Mouse (Mus musculus): ENCODE measurements at regions not wholly inside any gene's neighbourhood (a gene's known extent, or its start where the extent isn't known, plus 50 kb on each side); places are given as distances from the start of the nearest gene placed in this dataset.

DNA sequence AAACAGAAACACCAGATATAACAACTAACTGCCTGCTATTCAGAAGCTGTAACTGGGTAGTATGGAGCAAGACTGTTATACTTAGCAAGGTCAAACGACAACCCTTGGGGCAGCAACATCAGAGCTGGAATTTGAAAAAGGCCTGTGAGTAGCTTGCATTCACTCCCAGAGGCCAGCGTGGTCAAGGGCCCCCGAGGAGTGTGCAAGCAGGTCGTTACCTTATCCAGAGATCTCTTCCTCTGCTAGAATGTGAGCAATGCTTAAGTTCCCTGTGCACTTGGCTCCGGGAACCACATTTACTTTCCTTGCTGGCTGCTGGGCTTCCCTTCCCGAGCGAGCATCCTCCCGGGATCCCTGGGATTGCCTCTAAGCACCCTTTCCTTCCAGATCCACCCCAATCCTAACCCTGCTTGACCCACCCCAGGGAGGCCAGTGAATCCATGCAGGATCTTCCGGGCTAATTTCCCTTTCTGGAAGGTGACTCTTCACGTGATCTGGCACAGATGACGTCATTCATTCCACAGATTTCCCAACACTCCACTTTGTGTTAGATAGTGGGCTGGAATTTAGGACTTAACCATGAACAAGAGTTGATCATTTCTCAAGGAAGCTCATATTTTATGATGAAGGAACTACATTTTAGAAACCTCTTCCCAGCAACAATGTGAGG lies 112.3 kb upstream of the Tsc22d1 start:
- Histone ChIP-seq H3K9ac (replicated peaks; ENCODE audit: low read length) (no peak overlapping the region), H3K9me3 (ENCODE audit: control insufficient read depth, low read length) (no peaks in the 10 kb centered on the region), H3K36me3 (ENCODE audit: control insufficient read depth, insufficient read depth, low read length) (no peaks in the 10 kb centered on the region), H3K4me3 (replicated peaks; ENCODE audit: low read depth, low read length) (no peak overlapping the region), H3K27me3 (ENCODE audit: control insufficient read depth, insufficient read depth, low read length) (no peaks in the 10 kb centered on the region), H3K27ac (replicated peaks; ENCODE audit: low read depth, low read length) (no peak overlapping the region), H3K4me2 (ENCODE audit: low read length) (no peak overlapping the region), H3K4me1 (ENCODE audit: control insufficient read depth, insufficient read depth, low read length) (no peaks in the 10 kb centered on the region)
- ATAC-seq (ENCODE audit: low FRiP score, low TSS enrichment) (no peak), DNase-seq (no peak)
- WGBS, result 84% methylated on average over 11 of the region's 11 CpGs

DNA sequence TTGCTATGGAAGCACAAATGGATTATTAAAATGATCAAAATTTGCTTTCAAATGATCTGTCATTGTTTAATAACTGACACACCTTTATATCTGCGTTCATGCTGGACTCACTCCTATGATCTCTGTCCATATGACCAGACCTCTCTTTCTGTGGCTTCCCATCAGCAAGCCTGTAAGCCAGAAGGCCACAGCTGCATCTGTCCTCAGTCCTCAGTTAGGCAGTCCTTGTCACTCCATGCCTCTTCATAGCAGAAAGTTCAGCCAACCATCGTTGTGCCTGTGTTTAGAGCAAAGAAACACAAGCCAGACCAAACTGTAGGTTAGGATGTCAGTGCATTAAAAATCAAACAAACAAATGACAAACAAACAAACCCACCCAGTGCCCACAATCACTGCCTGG lies 107.2 kb upstream of the Tsc22d1 start:
- Histone ChIP-seq H3K4me1 (ENCODE audit: control insufficient read depth, insufficient read depth, low read length) (peaks cover 8% of the 10 kb centered on the region; the same call in 1 of the 2 replicates), H3K9ac (replicated peaks; ENCODE audit: low read length) (no peak overlapping the region), H3K27me3 (ENCODE audit: control insufficient read depth, insufficient read depth, low read length) (no peaks in the 10 kb centered on the region), H3K4me2 (ENCODE audit: low read length) (no peak overlapping the region), H3K27ac (replicated peaks; ENCODE audit: low read depth, low read length) (no peak overlapping the region), H3K36me3 (ENCODE audit: control insufficient read depth, insufficient read depth, low read length) (no peaks in the 10 kb centered on the region), H3K9me3 (ENCODE audit: control insufficient read depth, low read length) (no peaks in the 10 kb centered on the region), H3K4me3 (replicated peaks; ENCODE audit: low read depth, low read length) (no peak overlapping the region)
- DNase-seq, result no peak
- WGBS, result 65% methylated on average over 2 of the region's 2 CpGs
- no peak for ATAC-seq (ENCODE audit: low FRiP score, low TSS enrichment)

DNA sequence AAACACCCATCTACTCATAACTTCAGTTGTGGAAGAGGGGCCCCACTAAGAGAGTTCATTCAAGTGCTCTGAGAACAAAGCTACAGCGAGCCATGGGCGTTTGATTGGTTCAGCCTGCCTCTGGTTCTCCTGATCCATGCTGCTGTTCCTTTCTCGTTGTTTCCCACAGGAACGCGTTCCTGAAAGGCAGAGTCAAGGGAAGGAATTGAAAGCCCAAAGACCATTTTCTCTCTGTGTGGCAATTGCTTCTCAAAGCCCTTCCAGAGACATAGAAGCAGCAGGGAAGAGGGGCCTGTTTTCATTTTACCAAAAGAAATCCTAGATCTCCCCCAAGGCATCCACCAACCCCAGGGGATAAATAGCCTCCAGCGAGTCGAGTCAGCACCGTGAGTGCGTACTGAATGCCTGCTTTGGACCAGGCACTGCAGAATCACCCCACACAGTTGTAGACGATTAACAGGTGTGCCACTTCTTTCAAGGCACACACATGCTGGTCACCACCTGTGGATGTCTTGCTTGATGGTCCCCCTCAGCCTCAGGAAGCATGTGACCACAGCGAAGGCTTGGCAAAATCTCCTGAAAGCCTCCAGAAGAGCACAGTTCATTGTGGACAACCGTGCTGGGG lies 106.5 kb upstream of the Tsc22d1 start:
- WGBS, result 20% methylated on average over 12 of the region's 12 CpGs
- Histone ChIP-seq H3K27me3 (ENCODE audit: control insufficient read depth, insufficient read depth, low read length) (no peaks in the 10 kb centered on the region), H3K4me1 (ENCODE audit: control insufficient read depth, insufficient read depth, low read length) (peaks cover 10% of the 10 kb centered on the region; the same call in 1 of the 2 replicates), H3K4me2 (ENCODE audit: low read length) (peak overlapping the region; percentile 38), H3K36me3 (ENCODE audit: control insufficient read depth, insufficient read depth, low read length) (no peaks in the 10 kb centered on the region), H3K27ac (replicated peaks; ENCODE audit: low read depth, low read length) (peak overlapping the region; percentile 63), H3K4me3 (replicated peaks; ENCODE audit: low read depth, low read length) (peak overlapping the region; percentile 13; the same call in 1 of the 2 replicates), H3K9me3 (ENCODE audit: control insufficient read depth, low read length) (no peaks in the 10 kb centered on the region), H3K9ac (replicated peaks; ENCODE audit: low read length) (peak overlapping the region; percentile 27; the same call in 1 of the 2 replicates)
- peak; percentile 65 for DNase-seq
- no peak for ATAC-seq (ENCODE audit: low FRiP score, low TSS enrichment)

DNA sequence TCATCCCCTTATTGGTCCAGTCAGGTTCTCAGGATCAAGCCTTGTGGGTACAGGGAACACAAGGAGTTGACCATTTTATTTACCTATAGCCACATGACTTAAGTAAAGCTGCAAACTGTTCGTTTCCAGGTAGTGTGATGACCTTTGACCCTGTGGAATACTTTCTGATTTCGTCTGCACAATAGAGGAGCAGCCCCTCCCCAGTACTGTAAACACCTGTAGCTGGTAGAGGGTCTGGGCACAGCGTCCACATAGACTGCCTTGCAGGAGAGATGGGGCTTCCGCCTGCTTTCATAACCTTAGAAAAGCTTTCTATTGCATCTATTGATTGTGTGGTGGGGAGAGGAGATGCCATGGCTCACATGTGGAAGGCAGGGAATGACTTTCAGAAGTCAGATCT lies 105.2 kb upstream of the Tsc22d1 start:
- no peak overlapping the region for H3K9ac ChIP-seq (replicated peaks; ENCODE audit: low read length)
- 78% methylated on average over 4 of the region's 4 CpGs for WGBS
- no peak overlapping the region for H3K4me2 ChIP-seq (ENCODE audit: low read length)
- no peaks in the 10 kb centered on the region for H3K27me3 ChIP-seq (ENCODE audit: control insufficient read depth, insufficient read depth, low read length)
- ATAC-seq (ENCODE audit: low FRiP score, low TSS enrichment) (no peak), DNase-seq (no peak)
- H3K9me3 ChIP-seq (ENCODE audit: control insufficient read depth, low read length), result no peaks in the 10 kb centered on the region
- no peak overlapping the region for H3K27ac ChIP-seq (replicated peaks; ENCODE audit: low read depth, low read length)
- no peak overlapping the region for H3K4me3 ChIP-seq (replicated peaks; ENCODE audit: low read depth, low read length)
- H3K36me3 ChIP-seq (ENCODE audit: control insufficient read depth, insufficient read depth, low read length), result no peaks in the 10 kb centered on the region
- H3K4me1 ChIP-seq (ENCODE audit: control insufficient read depth, insufficient read depth, low read length), result peaks cover 15% of the 10 kb centered on the region; the same call in 1 of the 2 replicates

DNA sequence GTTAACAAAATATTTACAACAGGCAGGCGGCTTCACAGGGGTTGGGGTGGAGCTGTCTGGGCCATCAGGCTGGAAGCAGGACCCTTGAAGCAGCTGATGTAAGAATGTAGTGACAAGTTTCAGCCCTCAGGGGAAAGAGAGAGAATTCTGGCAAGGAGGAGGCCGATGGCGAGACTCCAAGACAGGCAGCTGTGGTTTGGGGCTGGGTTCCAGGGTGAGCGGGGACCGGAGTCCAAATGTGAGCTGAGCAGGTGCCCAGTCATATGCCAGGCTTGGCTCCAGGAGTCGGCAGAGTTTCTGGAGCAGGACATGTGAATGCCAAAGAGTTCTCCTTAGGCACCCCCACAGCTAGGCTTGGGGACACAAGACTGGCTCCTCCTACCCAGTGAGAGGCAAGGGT lies 104.5 kb upstream of the Tsc22d1 start:
- DNase-seq (peak; percentile 47), ATAC-seq (ENCODE audit: low FRiP score, low TSS enrichment) (no peak; the same call in 1 of the 2 replicates)
- Histone ChIP-seq H3K9me3 (ENCODE audit: control insufficient read depth, low read length) (no peaks in the 10 kb centered on the region), H3K4me1 (ENCODE audit: control insufficient read depth, insufficient read depth, low read length) (peaks cover 15% of the 10 kb centered on the region; the same call in 1 of the 2 replicates), H3K4me2 (ENCODE audit: low read length) (no peak overlapping the region), H3K36me3 (ENCODE audit: control insufficient read depth, insufficient read depth, low read length) (no peaks in the 10 kb centered on the region), H3K27ac (replicated peaks; ENCODE audit: low read depth, low read length) (no peak overlapping the region), H3K9ac (replicated peaks; ENCODE audit: low read length) (no peak overlapping the region), H3K27me3 (ENCODE audit: control insufficient read depth, insufficient read depth, low read length) (no peaks in the 10 kb centered on the region), H3K4me3 (replicated peaks; ENCODE audit: low read depth, low read length) (no peak overlapping the region)
- WGBS, result 78% methylated on average over 6 of the region's 6 CpGs

DNA sequence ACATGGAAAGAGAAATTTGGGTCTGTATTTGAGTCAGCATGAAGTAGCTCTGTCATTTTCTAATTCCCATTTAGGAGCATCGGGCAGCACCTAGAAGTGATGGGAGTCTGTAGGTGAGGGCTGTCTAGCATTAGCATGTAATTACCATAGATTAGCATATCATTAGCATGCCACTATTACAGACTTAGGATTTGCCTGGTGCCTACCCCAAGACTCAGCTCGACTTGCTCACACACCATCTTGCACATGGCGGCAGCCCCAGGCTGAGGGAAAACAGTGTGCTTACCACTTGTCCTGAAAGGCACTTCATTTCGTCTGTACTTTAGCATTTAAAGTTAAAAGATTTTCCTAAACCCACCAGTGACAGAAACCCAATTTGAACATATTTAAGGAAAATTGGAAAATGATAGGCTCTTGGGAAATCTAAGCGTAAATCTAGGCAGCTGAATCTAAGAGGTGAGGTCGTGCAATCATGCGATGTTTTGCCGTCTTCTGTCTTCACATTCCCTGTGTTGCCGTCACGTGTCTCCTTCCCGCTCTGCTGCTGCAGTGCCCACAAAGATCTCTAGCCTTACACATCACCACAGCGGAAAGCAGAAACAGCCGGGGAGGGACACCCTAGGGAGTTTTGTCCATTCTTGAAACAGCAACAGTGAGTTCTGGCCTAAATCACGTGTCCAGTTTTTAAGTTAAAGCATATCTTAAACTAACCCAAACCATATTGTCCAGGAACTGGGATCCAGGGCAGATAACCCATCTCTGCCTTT lies 101.2 kb upstream of the Tsc22d1 start:
- H3K4me1 ChIP-seq (ENCODE audit: control insufficient read depth, insufficient read depth, low read length), result peaks cover 8% of the 10 kb centered on the region; the same call in 1 of the 2 replicates
- WGBS, result 62% methylated on average over 14 of the region's 14 CpGs
- no peaks in the 10 kb centered on the region for H3K27me3 ChIP-seq (ENCODE audit: control insufficient read depth, insufficient read depth, low read length)
- H3K4me3 ChIP-seq (replicated peaks; ENCODE audit: low read depth, low read length), result no peak overlapping the region
- H3K36me3 ChIP-seq (ENCODE audit: control insufficient read depth, insufficient read depth, low read length), result no peaks in the 10 kb centered on the region
- no peak overlapping the region for H3K27ac ChIP-seq (replicated peaks; ENCODE audit: low read depth, low read length)
- peak; percentile 51 for DNase-seq
- no peak overlapping the region for H3K9ac ChIP-seq (replicated peaks; ENCODE audit: low read length)
- no peak overlapping the region for H3K4me2 ChIP-seq (ENCODE audit: low read length)
- no peaks in the 10 kb centered on the region for H3K9me3 ChIP-seq (ENCODE audit: control insufficient read depth, low read length)
- ATAC-seq (ENCODE audit: low FRiP score, low TSS enrichment), result peak; percentile 76; the same call in 1 of the 2 replicates

DNA sequence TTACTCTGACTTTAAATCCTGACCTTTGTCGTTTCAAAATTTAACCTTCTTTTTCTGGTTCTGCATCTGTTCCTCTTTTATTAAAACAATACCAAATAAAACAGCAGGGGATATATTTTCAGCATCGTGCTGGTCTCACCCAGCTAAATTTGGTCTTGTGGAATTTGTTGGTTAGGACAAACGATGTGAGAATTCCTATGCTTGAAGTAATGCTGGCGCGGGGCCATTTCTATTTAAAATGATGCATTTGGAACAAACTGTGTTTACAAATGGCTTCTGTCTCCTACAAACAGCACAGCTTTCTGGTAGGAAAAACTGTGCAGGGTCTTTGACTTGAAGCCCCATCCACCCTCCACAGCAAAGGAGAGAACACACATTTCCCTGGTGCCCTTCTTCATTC lies 96.3 kb upstream of the Tsc22d1 start:
- DNase-seq (no peak), ATAC-seq (ENCODE audit: low FRiP score, low TSS enrichment) (no peak)
- Histone ChIP-seq H3K4me1 (ENCODE audit: control insufficient read depth, insufficient read depth, low read length) (peaks cover 4% of the 10 kb centered on the region; the same call in 1 of the 2 replicates), H3K27ac (replicated peaks; ENCODE audit: low read depth, low read length) (no peak overlapping the region), H3K9ac (replicated peaks; ENCODE audit: low read length) (no peak overlapping the region), H3K36me3 (ENCODE audit: control insufficient read depth, insufficient read depth, low read length) (no peaks in the 10 kb centered on the region), H3K4me2 (ENCODE audit: low read length) (no peak overlapping the region), H3K9me3 (ENCODE audit: control insufficient read depth, low read length) (no peaks in the 10 kb centered on the region), H3K4me3 (replicated peaks; ENCODE audit: low read depth, low read length) (no peak overlapping the region), H3K27me3 (ENCODE audit: control insufficient read depth, insufficient read depth, low read length) (no peaks in the 10 kb centered on the region)
- 85% methylated on average over 5 of the region's 5 CpGs for WGBS

DNA sequence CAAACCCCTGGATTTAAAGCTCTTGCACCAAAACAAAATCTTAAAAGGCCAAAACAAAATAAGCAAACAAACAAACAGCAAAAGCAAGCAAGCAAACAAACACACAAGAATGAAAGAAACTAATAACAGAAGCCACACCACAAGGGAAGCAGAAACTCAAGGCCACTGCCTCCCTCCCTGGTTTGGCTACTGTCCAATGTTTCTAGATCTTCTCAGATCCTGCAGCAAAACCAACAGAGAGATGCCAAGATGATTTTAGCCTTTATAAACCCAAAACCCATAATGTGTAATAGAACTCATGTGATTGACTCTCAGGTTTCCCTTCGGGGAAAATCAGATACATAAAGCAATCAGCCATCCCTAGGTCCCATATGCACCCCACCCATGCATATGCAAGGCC lies 90.5 kb upstream of the Tsc22d1 start:
- H3K4me1 ChIP-seq (ENCODE audit: control insufficient read depth, insufficient read depth, low read length), result no peaks in the 10 kb centered on the region
- no peak for DNase-seq
- no peaks in the 10 kb centered on the region for H3K9me3 ChIP-seq (ENCODE audit: control insufficient read depth, low read length)
- no peak overlapping the region for H3K9ac ChIP-seq (replicated peaks; ENCODE audit: low read length)
- no peaks in the 10 kb centered on the region for H3K27me3 ChIP-seq (ENCODE audit: control insufficient read depth, insufficient read depth, low read length)
- no peak overlapping the region for H3K27ac ChIP-seq (replicated peaks; ENCODE audit: low read depth, low read length)
- ATAC-seq (ENCODE audit: low FRiP score, low TSS enrichment), result no peak
- H3K4me3 ChIP-seq (replicated peaks; ENCODE audit: low read depth, low read length), result no peak overlapping the region
- no peak overlapping the region for H3K4me2 ChIP-seq (ENCODE audit: low read length)
- H3K36me3 ChIP-seq (ENCODE audit: control insufficient read depth, insufficient read depth, low read length), result no peaks in the 10 kb centered on the region
- WGBS, result 89% methylated on average over 1 of the region's 1 CpGs

Data from midbrain, embryonic 14.5 days (tissue).